Mouse (Mus musculus) ZHBTc4 (cell line): ENCODE measurements around the gene Gm1043.

ENCODE experiments used
- DNase-seq: peaks from one replicate; pipeline ENCODE4 v3.0.0-alpha.2; 2011; ENCODE audit warnings: low read depth, low spot score

Gene Gm1043

GRCm38 (mm10) chr5:37085241-37085640 is at the start of gene Gm1043:
TSS of gene Gm1043 (plus strand) at chr5:37085370.
- no peak for DNase-seq

DNA sequence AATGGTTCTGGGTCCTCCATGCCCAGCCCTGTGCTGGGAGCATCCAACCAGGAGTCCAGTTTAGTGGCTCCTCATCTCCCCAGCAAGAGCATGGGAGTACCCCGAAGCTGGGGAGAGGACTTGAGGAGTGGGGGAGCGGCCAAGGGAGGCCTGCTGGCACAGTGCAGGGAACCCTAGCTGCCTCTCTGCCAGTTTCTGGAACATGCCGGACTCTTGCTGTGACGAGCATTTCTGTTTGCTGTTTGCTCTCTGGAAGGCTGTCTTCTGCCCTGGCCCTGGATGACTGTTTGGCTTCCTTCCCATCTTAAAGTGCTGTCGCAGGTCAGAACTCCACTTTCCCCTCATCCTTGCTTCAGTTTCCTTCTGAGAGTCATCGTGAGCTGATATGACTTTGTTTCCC is 49.3 kb upstream of the Gm1043 start:
- no peak for DNase-seq

- DNase-seq: peak; percentile 60
Observed at GRCm38 (mm10) chr5:37036884-37037283, 48.3 kb upstream of the Gm1043 start.

GRCm38 (mm10) chr5:37039908-37040307 is 45.3 kb upstream of the Gm1043 start:
- DNase-seq: no peak

- DNase-seq: peak; percentile 95
Observed at GRCm38 (mm10) chr5:37040711-37041110, 44.5 kb upstream of the Gm1043 start.

DNA sequence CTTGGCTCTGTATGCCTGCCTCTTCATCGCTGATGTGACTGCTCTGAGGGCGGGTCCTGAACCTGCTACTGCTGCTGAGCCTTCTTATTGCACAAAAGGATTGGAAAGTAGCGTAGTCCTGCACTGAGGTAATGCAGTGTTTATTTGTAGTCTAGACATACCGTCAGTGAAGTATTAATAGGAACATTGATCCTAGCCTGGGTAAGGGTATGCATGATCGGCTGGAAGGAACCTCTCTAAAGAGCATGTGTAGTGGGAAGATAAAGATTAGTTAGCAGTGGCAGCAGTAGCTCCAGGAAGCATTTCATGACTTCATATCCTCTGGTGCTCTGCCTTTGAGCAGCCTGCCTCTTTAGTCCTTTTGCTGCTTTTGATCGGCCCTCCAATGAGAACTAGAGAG is 43.5 kb upstream of the Gm1043 start:
- DNase-seq: peak; percentile 58

- DNase-seq: no peak
Observed at GRCm38 (mm10) chr5:37042934-37043333, 42.2 kb upstream of the Gm1043 start.

DNA sequence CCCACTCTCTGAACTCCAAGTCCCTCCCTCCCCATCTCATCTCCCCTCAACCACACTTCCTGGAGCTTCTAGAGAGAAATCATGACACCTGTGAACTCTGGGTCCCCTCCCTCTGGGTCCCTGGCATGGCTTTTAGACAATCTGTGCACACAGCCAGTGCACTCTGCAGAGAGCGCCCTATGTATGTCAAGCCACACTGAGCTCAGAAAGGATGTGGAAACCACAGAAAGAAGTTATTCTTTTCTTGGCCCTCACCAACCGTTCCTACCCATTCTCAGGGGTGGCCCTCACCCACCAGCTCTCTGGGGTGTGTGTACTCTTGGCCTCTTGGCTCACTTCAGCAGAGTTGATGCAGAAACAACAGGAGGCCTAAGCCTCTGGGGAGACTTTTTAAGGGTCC is 40.4 kb upstream of the Gm1043 start:
- DNase-seq: no peak

- no peak for DNase-seq
Observed at GRCm38 (mm10) chr5:37045582-37045981, 39.6 kb upstream of the Gm1043 start.

GRCm38 (mm10) chr5:37046791-37047190 is 38.4 kb upstream of the Gm1043 start:
- no peak for DNase-seq

DNA sequence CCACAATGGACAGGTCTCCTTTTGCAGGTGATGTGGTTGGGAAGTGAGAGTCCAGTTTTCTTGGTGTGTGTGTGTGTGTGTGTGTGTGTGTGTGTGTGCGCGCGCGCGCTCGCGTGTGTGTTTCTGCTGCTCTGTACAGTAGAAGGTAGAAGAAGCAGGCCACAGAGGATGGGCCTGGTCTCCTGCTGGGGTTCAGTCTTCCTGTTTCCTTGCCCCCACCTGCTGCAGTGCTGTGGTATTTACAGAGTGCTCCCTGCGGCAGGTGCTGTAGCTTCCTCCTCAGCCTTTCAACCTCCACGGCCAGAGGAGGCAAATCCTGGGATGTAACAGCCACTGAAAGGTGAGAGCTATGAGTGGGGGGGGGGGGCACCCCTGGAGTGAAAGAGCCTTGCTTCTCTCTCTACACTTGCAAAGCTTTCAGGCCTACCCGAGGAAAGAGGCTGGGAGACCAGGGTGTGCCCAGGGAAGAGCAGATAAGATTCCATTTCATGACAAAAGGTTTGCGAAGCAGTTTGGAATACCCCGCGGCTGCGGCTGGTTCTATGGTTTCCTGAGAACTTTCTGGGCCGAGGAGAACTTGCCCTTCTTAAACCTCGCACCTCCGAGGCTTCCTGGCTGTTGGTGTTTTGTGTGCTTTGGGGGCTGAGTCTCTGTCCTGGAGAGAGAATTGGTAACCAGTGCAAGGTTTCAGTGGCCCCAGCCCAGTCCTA is 37.8 kb upstream of the Gm1043 start:
- peak; percentile 87 for DNase-seq

DNA sequence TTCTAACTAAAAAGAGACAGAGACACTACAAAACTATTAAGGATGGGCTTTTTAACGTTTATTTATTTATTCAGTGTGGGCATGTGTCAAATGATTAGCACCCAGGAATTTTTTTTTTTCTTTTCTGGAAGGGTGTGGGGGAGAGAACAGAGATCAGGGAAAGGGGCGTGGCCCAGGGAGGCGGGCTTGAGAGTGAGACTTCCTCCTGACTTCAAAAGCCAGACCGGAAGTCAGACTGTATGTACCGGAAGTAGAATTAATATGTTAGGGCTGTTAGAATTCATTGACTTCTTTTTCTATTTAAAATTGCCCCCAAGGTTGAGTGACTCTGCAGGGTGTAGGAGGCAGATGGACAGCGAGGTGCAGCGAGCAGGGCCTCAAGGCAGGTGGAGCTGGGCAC is 37.2 kb upstream of the Gm1043 start:
- peak; percentile 86 for DNase-seq

DNA sequence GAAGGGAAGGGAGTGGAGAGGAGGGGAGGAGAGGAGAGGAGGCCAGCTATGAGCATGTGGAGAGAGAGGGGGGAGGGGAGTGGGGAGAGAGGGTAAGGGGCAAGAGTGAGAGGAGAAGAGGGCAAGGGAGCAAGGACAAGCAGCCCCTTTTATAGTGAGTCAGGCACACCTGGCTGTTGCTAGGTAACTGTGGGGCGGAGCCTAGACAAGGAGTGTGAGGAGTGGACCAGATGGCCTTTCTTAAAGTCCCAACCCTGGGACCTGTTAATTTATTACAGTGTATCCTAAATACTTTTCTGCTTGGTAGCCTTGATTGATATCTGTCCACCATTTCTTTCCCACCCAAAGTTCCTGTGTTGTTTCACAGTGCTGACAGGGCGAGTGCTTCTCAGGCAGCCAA is 36.1 kb upstream of the Gm1043 start:
- DNase-seq: no peak

- no peak for DNase-seq
Observed at GRCm38 (mm10) chr5:37050521-37051373, 34.4 kb upstream of the Gm1043 start.

GRCm38 (mm10) chr5:37051374-37052100 is 33.6 kb upstream of the Gm1043 start:
- no peak for DNase-seq

GRCm38 (mm10) chr5:37052846-37053245 is 32.3 kb upstream of the Gm1043 start:
- peak; percentile 30 for DNase-seq

DNA sequence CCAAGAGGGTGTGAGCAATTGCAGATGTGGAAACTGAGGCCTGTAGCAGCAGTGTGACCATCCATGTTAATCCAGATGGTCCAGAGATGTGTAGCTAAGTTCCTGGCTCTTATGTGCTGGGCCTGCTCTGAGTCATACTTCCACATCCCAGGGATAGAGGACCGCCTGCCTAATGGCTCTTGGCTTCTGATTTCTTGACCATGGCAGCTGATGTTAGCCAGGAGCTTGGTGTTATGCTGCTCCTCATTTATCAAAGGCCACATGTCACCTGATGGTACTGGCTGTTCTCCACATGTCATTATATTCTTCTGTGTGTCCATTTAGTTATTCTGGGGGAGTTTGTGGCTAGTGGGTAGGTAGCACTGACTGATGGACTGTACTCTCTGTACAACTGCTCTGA is 29.4 kb upstream of the Gm1043 start:
- no peak for DNase-seq

DNA sequence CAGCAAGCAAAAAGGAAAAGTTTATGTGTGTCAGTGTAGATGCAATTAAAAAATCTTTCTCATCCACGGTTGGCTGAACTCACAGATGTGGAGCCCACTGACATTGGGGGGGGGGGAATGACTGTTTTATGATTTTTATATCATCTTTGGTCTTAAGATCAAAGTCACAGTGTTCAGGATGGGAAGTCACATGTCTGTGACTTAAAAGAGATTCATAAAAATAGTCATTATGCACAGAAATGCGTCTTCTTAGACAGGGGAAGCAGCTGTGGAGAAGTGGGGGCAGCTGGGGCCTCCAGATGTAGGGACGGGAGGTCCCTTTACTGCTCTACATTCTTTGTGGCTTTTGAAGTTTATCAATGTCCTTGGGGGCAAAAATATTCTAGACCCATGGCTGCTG is 28.7 kb upstream of the Gm1043 start:
- DNase-seq: no peak

DNA sequence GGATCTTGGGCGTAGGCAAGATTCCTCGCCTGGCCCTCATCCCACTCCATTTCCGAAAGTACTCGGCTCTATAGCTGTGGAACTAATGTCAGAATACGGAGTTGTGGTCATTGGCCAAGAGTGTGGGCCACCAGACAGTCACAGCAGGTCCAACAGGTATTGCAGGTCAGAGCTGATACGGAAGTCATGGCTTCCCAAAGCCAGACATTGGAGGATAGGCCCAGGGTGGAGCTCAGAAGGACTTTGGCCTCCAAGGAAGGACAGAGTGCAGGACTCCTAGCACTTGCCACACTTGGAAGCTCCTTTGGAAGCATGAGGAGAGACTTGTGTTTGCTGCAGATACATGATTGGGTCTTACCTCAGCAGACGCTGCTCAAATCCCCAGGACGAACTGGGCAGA is 23.6 kb upstream of the Gm1043 start:
- DNase-seq: no peak

- no peak for DNase-seq
Observed at GRCm38 (mm10) chr5:37064454-37065449, 20.4 kb upstream of the Gm1043 start.
